Comparison of ENCODE assay signal across 9 mouse cellular contexts in the genomic region with DNA sequence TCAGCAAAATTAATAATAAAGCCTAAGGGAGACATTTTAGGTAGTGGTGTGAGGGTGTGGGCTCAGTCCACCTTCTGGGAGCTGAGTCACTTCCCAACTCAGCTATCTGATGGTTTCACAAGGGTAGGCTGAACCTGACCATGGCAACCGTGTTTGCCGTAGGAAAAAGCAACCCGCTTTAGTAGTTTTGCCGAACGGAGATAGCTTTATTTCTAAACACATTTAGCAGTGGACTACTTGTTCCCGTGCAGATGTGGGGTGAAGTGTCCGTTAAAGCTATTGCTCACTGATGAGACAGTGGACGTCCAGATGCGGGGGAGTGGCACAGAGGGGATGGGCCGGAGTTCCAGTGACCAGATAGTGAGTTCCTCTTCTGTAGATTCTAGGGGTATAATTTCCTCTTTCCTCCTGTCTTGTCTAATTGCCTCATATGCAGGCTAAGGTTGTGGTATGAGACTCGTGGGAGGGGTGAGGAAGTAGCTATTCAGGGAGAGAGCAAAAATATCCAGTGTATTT.
DNase-seq lines count a peak whose midpoint lies in the region; ATAC-seq and TF ChIP-seq lines count a peak whose summit lies in the region.
"Had no signal": no experiment of that assay in that cellular context is flagged by ENCODE, and none has a peak within 500 bp of the region (broad histone marks: within the 10 kb centered on the region; RNA-seq: fewer than 3 reads in every experiment).

No protein-coding gene starts in this region.

- no peak overlapping the region for H3K27ac ChIP-seq in hindbrain, postnatal 0 days
- no peak overlapping the region for H3K27ac ChIP-seq in hindbrain, embryonic 16.5 days (ENCODE audit: low read depth, low read length)
- H3K27ac ChIP-seq in intestine, embryonic 15.5 days: no peak overlapping the region
- H3K27ac ChIP-seq: hindbrain, embryonic 12.5 days had no signal

- no peak for TF ChIP-seq CTCF in hindbrain, postnatal 0 days (IDR thresholded peaks at IDR 0.05; ENCODE audit: low read depth)

- H3K36me3 ChIP-seq in hindbrain, postnatal 0 days (ENCODE audit: insufficient read depth, low read length): no peaks in the 10 kb centered on the region
- no peaks in the 10 kb centered on the region for H3K36me3 ChIP-seq in hindbrain, embryonic 16.5 days (ENCODE audit: control insufficient read depth, insufficient read depth, low read length)
- no peaks in the 10 kb centered on the region for H3K36me3 ChIP-seq in intestine, embryonic 15.5 days
- H3K36me3 ChIP-seq: hindbrain, embryonic 12.5 days had no signal

- H3K27me3 ChIP-seq in hindbrain, postnatal 0 days (ENCODE audit: insufficient read depth, low read length): no peaks in the 10 kb centered on the region
- H3K27me3 ChIP-seq in hindbrain, embryonic 16.5 days (replicated peaks; ENCODE audit: control insufficient read depth, insufficient read depth, low read length): no peaks in the 10 kb centered on the region
- H3K27me3 ChIP-seq in intestine, embryonic 15.5 days (replicated peaks): no peaks in the 10 kb centered on the region
- H3K27me3 ChIP-seq: hindbrain, embryonic 12.5 days had no signal

- no peak overlapping the region for H3K4me3 ChIP-seq in hindbrain, postnatal 0 days (ENCODE audit: low read length)
- no peak overlapping the region for H3K4me3 ChIP-seq in hindbrain, embryonic 16.5 days (ENCODE audit: low read length)
- no peak overlapping the region for H3K4me3 ChIP-seq in intestine, embryonic 15.5 days (replicated peaks)

- no peaks in the 10 kb centered on the region for H3K4me1 ChIP-seq in hindbrain, postnatal 0 days (ENCODE audit: insufficient read depth, low read length)
- H3K4me1 ChIP-seq in hindbrain, embryonic 16.5 days (ENCODE audit: control insufficient read depth, insufficient read depth, low read depth, low read length): no peaks in the 10 kb centered on the region
- peaks cover 18% of the 10 kb centered on the region for H3K4me1 ChIP-seq in intestine, embryonic 15.5 days (replicated peaks)

- H3K4me2 ChIP-seq in hindbrain, postnatal 0 days (ENCODE audit: low read depth, low read length): 0 out of 2 replicates have a peak overlapping the region, but pooled peaks have one; percentile 25
- no peak overlapping the region for H3K4me2 ChIP-seq in hindbrain, embryonic 16.5 days (ENCODE audit: low read length)
- H3K4me2 ChIP-seq in intestine, embryonic 15.5 days (replicated peaks): peak overlapping the region; percentile 43

- ATAC-seq in hindbrain, postnatal 0 days: no peak
- ATAC-seq in hindbrain, embryonic 16.5 days: no peak
- ATAC-seq in intestine, embryonic 15.5 days: no peak
- peak; percentile 90 for ATAC-seq in monocyte, adult 5-6 weeks (replicated peaks; ENCODE audit: insufficient number of reproducible peaks, low FRiP score, low TSS enrichment, poor library complexity, severe bottlenecking)

- 84% methylated on average over 11 of the region's 11 CpGs for WGBS in hindbrain, postnatal 0 days
- 78% methylated on average over 11 of the region's 11 CpGs for WGBS in hindbrain, embryonic 16.5 days
- 62% methylated on average over 11 of the region's 11 CpGs for WGBS in intestine, embryonic 15.5 days

- DNase-seq in hindbrain, postnatal 0 days (ENCODE audit: low spot score): no peak
- DNase-seq in MEL-GATA-1-ER (ENCODE audit: extremely low read depth, low read depth) (peak; percentile 88), MN1 (ENCODE audit: low spot score) (no peak)
- DNase-seq in thymus, postnatal 10 days (ENCODE audit: low spot score in 2 of 2): no peak
- no peak for DNase-seq in kidney, postnatal 10 days

- H3K9me3 ChIP-seq in hindbrain, postnatal 0 days (ENCODE audit: low read length): no peaks in the 10 kb centered on the region
- no peaks in the 10 kb centered on the region for H3K9me3 ChIP-seq in hindbrain, embryonic 16.5 days (ENCODE audit: control insufficient read depth, low read length)
- H3K9me3 ChIP-seq in intestine, embryonic 15.5 days: no peaks in the 10 kb centered on the region
- H3K9me3 ChIP-seq: hindbrain, embryonic 12.5 days had no signal

- no peak overlapping the region for H3K9ac ChIP-seq in hindbrain, postnatal 0 days (replicated peaks; ENCODE audit: low read length)
- H3K9ac ChIP-seq in hindbrain, embryonic 16.5 days (ENCODE audit: low read depth, low read length): no peak overlapping the region
- H3K9ac ChIP-seq in intestine, embryonic 15.5 days: no peak overlapping the region
- H3K9ac ChIP-seq: hindbrain, embryonic 12.5 days had no signal
